Mouse (Mus musculus) liver, embryonic 14.5 days (tissue): ENCODE results near the gene Fgr.

Source experiments
- CTCF ChIP-seq: IDR thresholded peaks from 2 replicates; pipeline ENCODE4 v1.5.1; 2016; ENCODE audit warnings: antibody characterized with exemption, low read depth, control low read depth
- EP300 ChIP-seq: IDR thresholded peaks from 2 replicates; pipeline ENCODE4 v1.6.1; 2016; ENCODE audit warnings: antibody characterized with exemption, low read depth

DNA sequence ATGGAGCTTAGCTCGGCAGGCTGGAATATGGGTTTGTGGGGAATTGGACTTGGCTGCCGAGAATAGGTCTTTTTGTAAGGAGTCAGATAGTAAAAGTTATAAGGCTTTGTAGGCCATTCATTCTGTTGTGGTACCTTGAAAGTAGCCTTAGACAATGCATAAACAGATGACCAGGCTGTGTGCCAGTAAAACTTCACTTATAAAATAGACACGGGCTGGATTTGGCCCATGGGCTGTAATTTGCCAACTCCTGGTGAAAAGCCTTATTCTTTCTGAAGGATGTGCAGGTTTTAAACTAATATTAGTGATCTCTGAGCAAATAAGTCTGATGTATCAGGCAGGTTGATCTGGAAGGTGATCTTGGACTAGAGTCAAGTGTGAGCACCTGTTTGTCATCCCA is 62.1 kb downstream of the Fgr start:
- TF ChIP-seq CTCF: no peak
- no peak for TF ChIP-seq EP300
